Mouse (Mus musculus) cerebellum, adult 9-11 months (tissue): Measurements from ENCODE around the gene Gm20481.
"Not testable (repeated sequence)": the region's sequence is repeated elsewhere in the genome, so short reads cannot be mapped to it uniquely, and the experiment has no call there.

Experiments used
- DNase-seq: peaks from one replicate; pipeline ENCODE4 v3.0.0; 2022

Gm20481 gene

GRCm38 (mm10) chr17:34952378-34953040, 17.2 kb upstream of the Gm20481 start:
- peak; percentile 72 for DNase-seq

- no peak for DNase-seq
Measured at GRCm38 (mm10) chr17:34953258-34953657, 16.5 kb upstream of the Gm20481 start.

GRCm38 (mm10) chr17:34953904-34954303, 15.8 kb upstream of the Gm20481 start:
- DNase-seq, result no peak

GRCm38 (mm10) chr17:34954831-34955230, 14.9 kb upstream of the Gm20481 start:
- DNase-seq, result no peak

GRCm38 (mm10) chr17:34955884-34956283, 13.8 kb upstream of the Gm20481 start:
- no peak for DNase-seq

- DNase-seq, result no peak
Measured at GRCm38 (mm10) chr17:34956340-34956739, 13.4 kb upstream of the Gm20481 start.

- not testable (repeated sequence) for DNase-seq
Measured at GRCm38 (mm10) chr17:34957291-34957690, 12.4 kb upstream of the Gm20481 start.

- not testable (repeated sequence) for DNase-seq
Measured at GRCm38 (mm10) chr17:34957966-34958365, 11.7 kb upstream of the Gm20481 start.

- DNase-seq, result not testable (repeated sequence)
Measured at GRCm38 (mm10) chr17:34958734-34959129, 11.0 kb upstream of the Gm20481 start.

- DNase-seq, result peak; percentile 84
Measured at GRCm38 (mm10) chr17:34959130-34959778, 10.5 kb upstream of the Gm20481 start, which contains the start of gene Hspa1b. Gene Hspa1b (minus strand): TSS chr17:34959238.

GRCm38 (mm10) chr17:34959881-34960515, 9.7 kb upstream of the Gm20481 start:
- DNase-seq, result no peak

GRCm38 (mm10) chr17:34960702-34961493, 8.8 kb upstream of the Gm20481 start:
- DNase-seq, result no peak

- no peak for DNase-seq
Measured at GRCm38 (mm10) chr17:34962125-34962524, 7.6 kb upstream of the Gm20481 start.

GRCm38 (mm10) chr17:34962841-34963240, 6.9 kb upstream of the Gm20481 start:
- DNase-seq, result no peak

- DNase-seq, result no peak
Measured at GRCm38 (mm10) chr17:34964640-34965049, 5.1 kb upstream of the Gm20481 start.

- DNase-seq, result no peak
Measured at GRCm38 (mm10) chr17:34965627-34966026, 4.1 kb upstream of the Gm20481 start.

GRCm38 (mm10) chr17:34970850-34971249, 1.1 kb downstream of the Gm20481 start:
- not testable (repeated sequence) for DNase-seq

GRCm38 (mm10) chr17:34971694-34972068, 2.0 kb downstream of the Gm20481 start:
- DNase-seq, result not testable (repeated sequence)

- DNase-seq, result peak; percentile 86
Measured at GRCm38 (mm10) chr17:34972069-34972749, 2.5 kb downstream of the Gm20481 start, which contains the start of the genes Hspa1a and Hspa1l. Gene Hspa1a (minus strand): TSS chr17:34972156. Gene Hspa1l (plus strand): TSS chr17:34972703.

GRCm38 (mm10) chr17:34975581-34976492, 6.1 kb downstream of the Gm20481 start:
- no peak for DNase-seq

GRCm38 (mm10) chr17:34977000-34977399, 7.3 kb downstream of the Gm20481 start:
- DNase-seq, result no peak
